Mouse (Mus musculus) lung, adult 2 months (tissue): ENCODE results near the gene Daglb.

Source experiments
- CTCF ChIP-seq: fragments of 200-500 bp; IDR thresholded peaks from 2 replicates; pipeline ENCODE4 v1.5.1; 2011; ENCODE audit warnings: mild to moderate bottlenecking, low read length, control low read depth; ENCODE audit not compliant: insufficient read depth
- POLR2A ChIP-seq: fragments of 200-500 bp; IDR thresholded peaks from 2 replicates; pipeline ENCODE4 v1.6.1; 2011; ENCODE audit warnings: low read depth, mild to moderate bottlenecking, control low read depth, low read length, borderline replicate concordance; ENCODE audit errors: extremely low read depth

DNA sequence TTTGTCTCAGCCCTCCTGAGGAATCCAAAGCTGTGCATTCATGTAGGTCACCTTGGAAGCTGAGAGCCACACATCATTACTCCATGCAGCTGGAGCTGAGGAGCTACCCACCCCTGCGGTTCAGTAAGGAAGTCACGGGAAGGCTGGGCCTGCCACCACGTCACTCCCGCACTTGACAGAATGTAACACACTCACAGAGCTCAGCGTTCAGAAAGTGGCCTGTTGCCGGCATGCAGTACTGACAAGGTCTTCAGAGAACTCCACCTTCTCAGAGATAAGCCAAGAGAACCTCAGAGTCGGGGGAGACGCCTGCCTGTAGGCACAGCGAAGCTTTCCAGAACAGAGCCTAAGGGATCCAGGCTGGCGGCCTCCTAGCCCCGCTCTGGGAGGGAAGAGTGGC lies 45.4 kb downstream of the Daglb start:
- TF ChIP-seq CTCF (no peak), POLR2A (no peak)
